Mouse (Mus musculus) spleen, adult 12 weeks (tissue): ENCODE results near the gene Pidd1.
"Not testable (repeated sequence)": the region's sequence is repeated elsewhere in the genome, so short reads cannot be mapped to it uniquely, and the experiment has no call there.

Experiments
- DNase-seq: peaks from one replicate; pipeline ENCODE4 v3.0.0; 2022; ENCODE audit warnings: low spot score

Pidd1 gene

GRCm38 (mm10) chr7:141413809-141414584 lies 29.8 kb downstream of the Pidd1 start, which contains the start of gene Gatd1:
TSS of gene Gatd1 (minus strand) at chr7:141414136.
- DNase-seq: peak; percentile 99

DNA sequence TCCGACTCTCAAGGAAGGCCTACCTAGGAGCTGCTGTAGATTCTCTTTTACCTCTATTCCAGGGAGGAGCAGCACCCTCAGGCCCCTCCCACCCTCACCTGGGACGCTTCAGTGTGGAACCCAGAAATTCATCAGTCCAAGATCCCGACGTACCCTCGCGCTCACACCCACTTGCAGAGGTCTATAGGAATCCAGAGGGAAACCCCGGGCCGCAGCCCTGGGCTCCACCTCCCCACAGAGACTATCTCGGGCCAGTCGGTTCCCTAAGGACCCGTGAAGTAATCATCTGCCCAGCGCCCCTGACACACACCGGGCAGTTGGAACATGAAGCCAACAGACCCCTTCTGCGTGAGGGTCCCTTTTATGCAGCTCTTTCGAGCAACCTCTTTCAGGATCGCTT lies 30.5 kb downstream of the Pidd1 start:
- DNase-seq: no peak

DNA sequence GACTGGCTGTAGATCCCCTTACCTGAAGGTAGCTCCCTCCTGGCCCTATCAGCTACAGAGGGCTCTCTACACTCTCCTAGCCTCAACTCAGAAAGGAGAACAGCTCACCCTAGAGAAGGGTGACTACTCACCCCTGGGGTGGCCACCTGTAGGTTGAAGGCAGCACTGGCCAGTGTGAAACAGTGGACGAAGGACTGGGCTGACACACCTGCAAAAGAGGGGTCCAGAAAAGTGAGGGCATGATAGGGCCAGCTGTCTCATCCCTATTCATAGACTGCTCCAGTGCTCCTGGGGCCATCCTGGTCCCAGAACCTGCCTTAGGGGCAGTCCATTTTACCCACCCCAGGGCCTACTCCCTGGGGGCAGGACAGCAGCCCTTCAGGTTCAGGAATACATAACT lies 32.2 kb downstream of the Pidd1 start:
- DNase-seq: no peak

GRCm38 (mm10) chr7:141410631-141411030 lies 33.2 kb downstream of the Pidd1 start:
- no peak for DNase-seq

DNA sequence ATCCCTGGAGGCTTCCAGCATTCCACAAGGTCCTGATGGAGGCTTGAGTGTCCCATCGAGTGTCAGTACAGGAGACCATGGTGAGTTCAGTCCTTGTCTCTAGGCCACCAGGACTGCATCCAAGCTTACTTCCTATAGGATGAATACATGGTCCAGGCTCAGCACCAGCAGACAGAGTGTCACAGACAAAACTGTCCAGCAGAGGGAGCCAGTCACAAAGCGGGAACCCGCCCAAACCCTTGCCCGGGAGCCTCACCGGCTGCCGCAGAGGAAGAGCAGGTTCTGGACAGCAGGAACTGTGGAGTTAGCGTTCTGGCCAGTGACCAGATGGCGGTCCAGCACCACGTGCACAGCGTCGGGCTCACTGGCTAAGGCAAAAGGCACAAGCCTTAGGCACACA lies 35.0 kb downstream of the Pidd1 start:
- DNase-seq: peak; percentile 73

DNA sequence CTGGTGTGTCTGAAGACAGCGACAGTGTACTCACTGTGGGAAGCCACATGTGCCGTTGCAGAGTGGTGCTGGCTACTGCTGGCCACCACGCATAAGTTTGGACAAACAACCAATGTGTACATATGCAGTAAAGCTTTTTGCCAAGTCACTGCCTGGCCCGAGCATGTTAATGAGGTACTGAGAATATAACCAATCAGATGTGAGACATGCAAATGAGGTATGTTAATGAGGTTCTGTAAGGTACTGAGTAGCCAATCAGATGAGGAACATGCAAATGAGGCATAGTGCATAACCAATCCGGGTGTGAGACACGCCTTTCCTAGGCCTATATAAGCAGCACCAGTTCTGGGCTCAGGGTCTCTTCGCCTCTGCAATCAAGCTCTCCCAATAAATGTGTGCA lies 36.2 kb downstream of the Pidd1 start:
- not testable (repeated sequence) for DNase-seq

- no peak for DNase-seq
Measured at GRCm38 (mm10) chr7:141405466-141405865, 38.4 kb downstream of the Pidd1 start.

DNA sequence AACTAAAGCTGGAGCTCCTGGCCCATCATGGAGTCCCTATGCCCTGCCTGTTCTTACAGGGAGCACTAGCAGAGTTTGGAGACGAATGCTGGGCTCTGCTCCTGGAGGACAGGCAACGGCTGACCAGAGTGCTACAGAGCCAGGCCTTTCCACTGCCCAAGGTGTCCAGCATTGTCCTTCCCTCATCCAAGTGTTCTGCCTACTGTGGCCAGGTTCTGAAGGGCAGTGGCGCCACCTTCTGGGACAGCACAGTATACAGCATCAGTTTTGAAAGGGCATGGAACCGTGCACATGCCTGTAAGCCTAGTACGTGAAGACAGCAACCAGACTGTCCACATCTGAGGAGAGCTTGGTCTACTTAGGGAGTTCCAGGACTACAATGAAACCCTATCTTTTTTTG lies 40.5 kb downstream of the Pidd1 start:
- peak; percentile 61 for DNase-seq

- DNase-seq: no peak
Measured at GRCm38 (mm10) chr7:141395348-141395747, 48.5 kb downstream of the Pidd1 start.

GRCm38 (mm10) chr7:141394771-141395170 lies 49.1 kb downstream of the Pidd1 start:
- peak; percentile 78 for DNase-seq

- DNase-seq: peak; percentile 41
Measured at GRCm38 (mm10) chr7:141394158-141394557, 49.7 kb downstream of the Pidd1 start.

GRCm38 (mm10) chr7:141392552-141393222 lies 51.1 kb downstream of the Pidd1 start:
- DNase-seq: peak; percentile 42

DNA sequence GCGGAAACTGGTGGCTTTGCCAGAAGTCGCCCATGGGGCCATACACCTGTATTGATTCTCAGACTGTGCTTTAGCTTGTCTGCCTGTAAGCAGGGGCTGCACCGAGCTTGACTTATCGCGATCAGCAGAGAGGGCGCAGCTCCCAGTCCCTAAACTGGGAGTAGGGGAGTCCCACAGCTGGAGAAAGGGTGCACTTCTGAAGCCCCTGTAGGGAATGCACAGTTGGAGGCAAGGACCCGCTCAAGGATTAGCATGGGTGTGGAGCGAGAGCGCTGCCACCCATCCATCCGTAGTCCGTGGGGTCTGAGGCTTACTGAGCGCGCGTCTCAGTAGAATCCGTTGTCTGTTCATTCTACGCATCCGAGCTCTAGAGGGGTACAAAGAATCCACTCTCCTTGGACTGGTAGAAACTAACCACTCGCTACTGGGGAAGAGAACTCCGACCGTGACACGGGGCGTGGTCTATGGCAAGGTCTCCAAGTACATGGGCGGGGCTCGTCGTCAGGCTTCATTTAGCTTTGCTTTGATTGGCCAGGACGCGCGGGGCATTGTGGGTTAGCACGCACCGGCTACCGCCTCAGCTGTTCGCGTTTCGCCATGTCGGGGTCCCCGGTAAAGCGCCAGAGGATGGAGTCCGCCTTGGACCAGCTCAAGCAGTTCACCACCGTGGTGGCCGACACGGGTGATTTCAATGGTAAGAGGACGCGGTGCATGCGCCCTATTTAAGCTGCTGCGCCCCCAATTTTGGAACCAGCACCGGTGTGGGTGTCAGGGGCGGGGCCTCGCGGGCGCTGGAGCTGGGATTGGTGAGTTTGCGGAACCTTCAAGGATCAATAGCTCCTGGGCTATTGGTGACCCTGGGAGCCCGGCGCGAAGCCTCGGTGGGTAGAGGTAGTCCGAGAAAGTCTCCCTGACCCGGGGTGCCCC lies 51.9 kb downstream of the Pidd1 start, which contains the start of gene Taldo1:
TSS of gene Taldo1 (plus strand) at position 575 of the 927 bp plus-strand sequence.
- DNase-seq: peak; percentile 97

GRCm38 (mm10) chr7:141390326-141391259 lies 53.2 kb downstream of the Pidd1 start:
- DNase-seq: no peak

- no peak for DNase-seq
Measured at GRCm38 (mm10) chr7:141388487-141389109, 55.2 kb downstream of the Pidd1 start.
